Mouse (Mus musculus) c-Kit-negative CD71-positive TER-119-positive erythroid progenitor cells, embryonic 14.5 days (primary cell): ENCODE data around the gene Mtf1.

Experiments used
- DNase-seq: peaks from one replicate; pipeline ENCODE4 v3.0.0-alpha.2; 2013; ENCODE audit warnings: low read depth, low spot score

Mtf1 gene

DNA sequence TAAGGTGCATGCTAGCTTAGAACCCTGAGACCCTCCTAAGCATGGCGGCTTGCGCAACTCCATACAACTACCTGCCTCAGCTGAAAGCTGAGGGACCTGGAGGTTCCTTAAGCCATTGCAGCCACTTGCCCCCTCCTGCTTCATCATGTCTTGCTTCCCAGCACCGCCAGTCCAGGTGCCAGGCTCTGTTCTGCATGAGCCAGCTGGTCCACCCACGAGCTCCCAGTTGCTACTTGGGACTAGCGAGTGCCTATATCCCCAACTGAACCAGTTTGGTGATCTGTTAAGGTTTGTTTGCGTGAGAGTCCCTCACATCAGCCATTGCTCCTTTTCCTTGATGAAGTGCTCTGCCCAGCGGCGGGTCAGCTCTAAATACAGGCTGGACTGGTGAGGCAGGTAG, 54.4 kb downstream of the Mtf1 start:
- no peak for DNase-seq

DNA sequence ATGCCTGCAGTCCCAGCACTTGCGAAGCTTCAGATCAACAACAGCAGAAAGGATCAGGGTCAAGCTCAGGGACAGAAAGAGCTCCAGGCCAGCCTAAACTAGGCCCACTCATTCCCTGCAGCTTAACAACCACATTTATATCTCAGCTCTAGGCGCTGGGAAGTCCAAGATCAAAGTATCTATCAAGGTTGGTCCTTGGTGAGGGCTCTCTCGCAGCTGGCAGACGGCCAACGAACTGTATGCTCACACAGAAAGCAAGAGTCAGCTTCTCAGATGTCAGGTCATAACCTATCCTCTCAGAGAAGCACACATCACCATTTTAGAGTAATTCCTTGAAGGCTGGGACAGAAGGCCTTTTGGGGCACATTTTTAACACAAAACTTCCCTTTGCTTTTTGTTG, 56.5 kb downstream of the Mtf1 start:
- DNase-seq = no peak

DNA sequence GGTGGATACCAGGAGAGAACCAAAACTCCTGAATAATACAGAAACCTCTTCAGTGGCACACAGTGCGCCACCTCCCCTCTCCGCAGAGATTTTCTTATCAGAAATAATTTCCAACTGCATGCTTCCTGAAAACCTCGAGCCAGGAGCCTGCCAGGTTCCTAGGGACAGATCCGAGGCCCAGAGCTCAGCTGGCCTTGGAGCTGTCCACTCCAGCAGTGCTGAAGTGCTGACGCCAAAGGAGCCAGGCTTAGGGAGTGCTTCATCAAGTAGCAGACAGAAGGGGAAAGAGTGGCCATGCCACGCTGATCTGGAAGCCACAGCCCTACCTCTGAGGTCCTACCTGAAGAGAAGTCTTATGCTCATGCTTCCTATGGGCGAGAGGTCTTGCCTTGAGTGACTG, 58.5 kb downstream of the Mtf1 start:
- no peak for DNase-seq

DNA sequence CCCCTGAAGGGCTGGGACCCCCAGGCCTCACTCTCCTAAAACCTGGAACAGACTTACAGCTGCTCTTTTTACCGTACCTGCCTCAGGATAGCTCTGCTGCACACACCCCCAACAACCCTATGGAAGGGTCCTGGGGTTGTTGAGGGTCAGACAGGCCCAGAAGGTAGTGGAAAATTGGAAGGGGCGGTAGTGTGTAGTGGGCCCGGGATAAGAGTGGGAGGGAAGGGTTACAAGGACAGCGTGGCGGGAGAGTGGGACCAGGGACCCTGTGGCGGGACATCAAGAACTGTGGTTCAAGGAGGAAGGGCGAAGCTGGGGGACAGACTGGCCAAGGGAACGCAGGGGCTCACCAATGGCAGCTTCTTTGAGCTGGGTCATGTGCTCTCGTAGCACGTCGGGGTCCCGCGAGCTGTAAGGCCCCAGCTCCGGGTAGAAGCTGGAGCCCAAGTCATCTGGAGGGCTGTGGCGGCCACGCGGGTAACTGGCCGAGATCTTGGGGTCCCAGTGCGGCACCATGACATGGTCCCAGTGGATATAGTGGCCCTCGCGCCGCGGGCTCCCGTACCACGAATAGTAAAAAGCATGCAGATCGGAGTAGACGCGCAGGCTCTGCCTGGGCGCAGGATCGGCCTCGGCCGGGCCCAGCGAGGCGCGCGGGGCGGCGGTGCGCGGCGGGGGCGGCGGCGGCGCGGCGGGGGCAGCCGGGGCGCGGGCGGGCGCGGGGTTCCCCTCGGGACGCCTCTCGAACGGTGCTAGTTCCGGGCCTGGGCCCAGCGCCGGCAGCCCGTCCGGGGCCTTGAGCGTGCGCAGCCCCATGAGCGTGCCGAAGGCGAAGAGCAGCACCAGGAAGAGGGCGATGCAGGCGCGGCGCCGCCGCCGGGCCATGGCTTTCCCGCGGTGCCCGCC, 59.6 kb downstream of the Mtf1 start, which contains the start of gene Maneal:
TSS of gene Maneal (minus strand) at position 889 of the 906 bp plus-strand sequence.
- DNase-seq = no peak

DNA sequence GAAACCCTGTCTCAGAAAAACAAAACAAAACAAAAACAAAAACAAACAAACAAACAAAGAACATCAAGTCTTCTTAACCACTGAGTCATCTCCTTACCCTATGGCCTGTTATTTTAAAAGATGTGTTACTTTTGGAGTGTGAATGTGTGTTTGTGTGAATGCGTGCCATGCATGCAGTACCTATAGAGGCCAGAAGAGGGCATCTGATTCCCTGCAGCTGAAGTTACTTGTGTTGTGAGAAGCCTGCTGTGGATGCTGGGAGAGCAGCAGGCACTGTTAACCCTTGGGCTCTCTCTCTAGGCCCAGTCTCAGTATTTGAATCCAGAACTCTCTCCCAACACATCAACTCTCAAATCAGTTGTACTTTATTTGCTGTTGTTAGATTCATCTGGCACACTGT, 70.8 kb downstream of the Mtf1 start:
- no peak for DNase-seq

DNA sequence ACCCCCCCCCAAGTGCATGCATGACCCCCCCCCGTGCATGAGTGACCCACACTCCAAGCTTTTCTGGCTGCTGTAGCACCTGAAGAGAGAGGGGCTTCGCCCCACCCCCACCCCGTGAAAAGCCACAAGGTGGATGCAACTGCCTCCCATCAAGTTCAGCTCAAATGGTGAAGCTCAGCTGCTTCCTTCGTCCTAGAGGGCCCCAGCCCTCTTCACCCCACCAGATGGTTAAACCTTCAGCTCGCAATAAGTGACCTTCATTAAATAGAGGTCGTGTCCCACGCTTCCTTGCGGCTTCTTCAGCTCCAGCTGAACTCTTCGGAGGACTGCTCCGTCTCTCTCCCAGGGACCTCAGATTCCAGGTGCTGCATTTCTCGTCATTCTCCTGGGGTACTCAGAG, 78.7 kb downstream of the Mtf1 start, which contains the start of gene Epha10:
TSS of gene Epha10 (plus strand) at position 301 of the 400 bp plus-strand sequence.
- no peak for DNase-seq

DNA sequence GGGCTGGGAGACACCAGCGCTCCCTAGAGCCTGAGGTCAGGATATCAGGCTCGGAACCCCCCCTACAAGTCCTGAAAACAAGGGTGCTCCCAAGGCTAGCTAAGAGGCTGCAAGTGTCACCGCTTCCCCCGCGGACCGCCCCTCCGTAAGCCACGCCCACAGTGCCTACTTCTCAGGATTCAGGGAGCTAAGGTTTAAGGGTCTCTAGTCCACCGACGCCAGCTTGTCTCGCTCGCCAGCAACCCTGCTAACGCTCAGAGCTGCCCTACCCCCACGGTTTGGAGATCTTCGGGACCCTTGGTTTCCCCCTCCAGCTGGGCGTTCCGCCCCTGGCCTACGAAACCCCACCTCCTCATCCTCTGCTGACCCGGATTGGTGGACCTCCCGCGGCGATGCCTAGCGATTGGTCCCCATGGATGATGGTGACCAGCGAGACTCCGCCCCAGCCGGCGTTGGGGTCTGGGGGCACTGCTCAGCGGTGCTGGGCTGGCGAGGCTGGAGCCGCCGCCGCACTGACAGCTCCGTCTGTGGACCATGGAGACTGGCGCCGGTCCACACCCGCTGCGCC, 79.5 kb downstream of the Mtf1 start:
- DNase-seq = no peak

DNA sequence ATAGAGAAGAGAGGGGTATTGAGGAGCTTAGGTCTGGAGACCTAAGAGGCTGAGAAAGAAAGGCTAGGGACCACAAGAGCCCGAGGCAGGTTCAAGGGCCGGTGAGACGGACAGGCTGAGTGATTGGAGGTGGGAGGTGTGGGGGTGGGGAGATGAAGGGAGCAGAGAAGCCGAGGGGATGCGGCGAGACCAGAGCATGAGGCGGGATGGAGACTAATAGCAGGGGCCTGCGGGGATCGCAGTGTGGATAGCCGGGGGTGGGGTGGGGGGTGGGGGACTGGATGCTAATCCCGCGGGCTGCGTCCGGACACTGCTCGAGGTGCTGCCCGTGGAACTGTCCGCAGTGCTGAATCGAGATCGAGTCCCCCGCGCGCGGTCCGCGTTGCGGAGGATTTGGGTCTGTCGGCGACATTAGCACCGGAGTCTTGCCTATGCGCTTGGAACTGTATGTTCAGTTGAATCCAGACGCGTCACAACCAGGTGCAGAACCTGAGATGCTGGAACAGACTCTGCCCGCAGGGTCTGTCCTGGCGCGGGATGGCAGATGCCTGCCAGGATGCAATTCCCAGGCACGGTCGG, 80.3 kb downstream of the Mtf1 start:
- DNase-seq = no peak

DNA sequence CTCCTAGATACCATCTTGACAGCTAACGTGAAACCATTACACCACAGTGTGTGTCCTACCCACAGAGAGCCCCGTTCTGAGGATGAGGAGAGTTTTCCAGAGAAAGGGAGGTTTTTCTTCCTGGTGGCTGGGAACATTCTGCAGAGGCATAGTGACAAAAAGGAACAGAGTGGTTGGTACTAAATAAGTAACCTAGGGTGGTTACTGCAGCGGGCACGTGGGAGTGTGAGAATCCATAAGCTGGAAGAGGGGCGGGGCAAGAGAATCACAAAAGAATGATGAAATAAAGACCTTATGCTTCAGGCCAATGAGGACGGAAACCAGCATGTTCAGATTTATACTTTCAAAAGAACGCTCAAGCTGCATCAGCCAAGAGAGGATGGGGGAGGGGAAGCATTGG, 86.8 kb downstream of the Mtf1 start:
- no peak for DNase-seq

DNA sequence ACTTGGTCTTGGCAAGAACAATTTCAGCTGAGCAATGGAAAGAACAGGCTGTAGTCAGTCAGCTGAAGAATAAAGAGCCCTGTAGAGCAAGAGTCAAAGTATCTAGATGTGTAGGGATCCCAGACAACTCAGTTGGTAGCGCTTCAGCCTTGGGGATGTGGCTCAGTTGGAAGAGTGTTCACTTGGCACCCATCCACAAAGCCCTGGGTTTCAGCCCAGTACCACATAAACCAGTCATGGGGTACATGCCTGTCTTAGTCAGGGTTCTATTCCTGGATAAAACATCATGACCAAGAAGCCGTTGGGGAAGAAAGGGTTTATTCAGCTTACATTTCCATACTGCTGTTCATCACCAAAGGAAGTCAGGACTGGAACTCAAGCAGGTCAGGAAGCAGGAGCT, 88.0 kb downstream of the Mtf1 start:
- DNase-seq = no peak

DNA sequence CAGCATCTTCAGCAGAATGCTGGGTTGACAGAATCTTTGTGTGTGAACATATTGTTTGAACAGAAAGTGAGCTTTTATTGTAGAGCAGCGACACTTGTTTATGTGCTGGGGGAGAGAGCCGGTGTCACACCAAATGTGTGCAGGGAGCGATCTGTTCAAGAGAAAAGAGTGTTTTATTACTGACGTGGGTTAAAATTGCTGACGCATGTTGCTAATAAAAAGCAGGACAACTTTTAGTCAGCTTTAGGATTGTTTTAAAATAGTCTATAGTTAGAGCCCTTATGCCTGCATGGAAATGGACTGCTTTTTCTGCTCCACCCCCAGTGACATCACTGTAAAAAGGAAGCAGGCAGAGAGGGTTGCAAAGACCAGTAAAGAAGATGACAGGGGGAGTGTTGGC, 88.9 kb downstream of the Mtf1 start:
- no peak for DNase-seq

DNA sequence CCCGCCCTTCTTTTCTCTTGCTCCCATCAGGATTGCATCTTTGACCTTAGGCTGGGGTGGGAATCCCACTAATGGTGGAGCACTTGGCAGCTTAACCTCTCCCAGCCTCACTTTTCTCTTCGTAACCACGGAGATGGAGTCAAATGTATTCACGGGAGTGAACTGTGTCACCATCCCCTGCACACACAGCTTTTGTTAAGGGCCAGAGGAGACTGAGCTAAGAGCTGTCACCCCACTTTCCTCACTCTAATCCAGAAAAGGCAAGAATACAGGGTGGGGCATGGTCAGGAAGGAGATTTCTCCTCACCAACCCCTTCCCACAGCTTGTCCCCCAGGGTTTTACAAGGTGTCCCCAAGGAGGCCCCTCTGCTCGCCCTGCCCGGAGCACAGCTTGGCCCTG, 91.9 kb downstream of the Mtf1 start:
- DNase-seq = no peak

DNA sequence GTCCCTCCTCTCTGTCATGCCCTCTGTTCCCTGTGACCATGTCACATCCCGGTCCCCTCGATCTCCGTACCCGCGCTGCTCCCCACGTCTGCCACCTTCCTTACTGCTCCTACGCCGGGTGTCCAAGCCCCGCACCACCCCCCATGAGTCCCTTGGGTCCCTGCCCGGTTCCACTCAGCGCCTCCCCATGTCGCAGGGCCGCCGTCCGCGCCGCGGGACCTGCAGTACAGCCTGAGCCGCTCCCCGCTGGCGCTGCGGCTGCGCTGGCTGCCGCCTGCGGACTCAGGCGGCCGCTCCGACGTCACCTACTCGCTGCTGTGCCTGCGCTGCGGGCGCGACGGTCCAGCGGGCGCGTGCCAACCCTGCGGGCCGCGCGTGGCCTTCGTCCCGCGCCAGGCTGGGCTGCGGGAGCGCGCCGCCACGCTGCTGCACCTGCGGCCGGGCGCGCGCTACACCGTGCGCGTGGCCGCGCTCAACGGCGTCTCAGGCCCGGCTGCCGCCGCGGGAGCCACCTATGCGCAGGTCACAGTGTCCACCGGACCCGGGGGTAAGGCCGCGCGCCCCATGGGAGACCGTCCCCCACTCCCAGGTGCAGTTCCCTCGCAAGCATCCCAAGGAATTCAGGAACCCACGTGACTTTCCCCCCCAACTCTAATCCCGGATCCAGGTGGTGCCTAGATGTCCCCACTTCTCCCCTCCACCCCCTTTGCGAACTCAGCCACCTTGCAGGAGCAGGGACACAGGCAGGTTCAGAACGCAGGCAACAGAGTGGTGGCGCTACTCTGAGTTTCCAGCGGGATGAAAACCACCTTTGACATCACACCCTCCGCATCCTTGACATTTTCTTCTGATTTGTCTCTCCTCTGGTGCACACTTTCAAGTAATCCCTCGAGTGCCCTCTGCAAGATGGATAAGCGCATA, 92.9 kb downstream of the Mtf1 start:
- DNase-seq = no peak

DNA sequence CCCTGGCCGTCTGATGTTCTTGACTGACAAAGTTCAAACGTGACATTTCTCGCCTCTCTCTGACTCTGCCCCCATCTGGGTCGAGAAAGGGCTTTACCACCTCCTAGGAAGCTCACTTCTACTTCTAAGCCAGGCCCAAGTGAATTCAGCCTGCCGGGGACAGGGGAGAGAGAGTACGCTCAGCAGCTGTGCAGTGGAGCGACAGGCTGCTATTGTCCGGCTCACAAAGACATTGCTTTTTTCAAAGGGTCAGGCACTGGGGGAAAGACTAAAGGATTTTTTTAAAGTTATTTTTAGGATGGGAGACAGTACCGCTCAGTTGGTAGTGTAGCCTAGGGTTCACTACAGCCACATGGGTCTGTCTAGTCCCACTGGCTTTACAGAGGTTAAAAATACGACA, 96.5 kb downstream of the Mtf1 start:
- DNase-seq = no peak
